Mouse (Mus musculus): ENCODE measurements at regions not wholly inside any gene's neighbourhood (a gene's known extent, or its start where the extent isn't known, plus 50 kb on each side); places are given as distances from the start of the nearest gene placed in this dataset.
"Not testable (repeated sequence)": the region's sequence is repeated elsewhere in the genome, so short reads cannot be mapped to it uniquely, and the experiment has no call there.

- not testable (repeated sequence) for H3K4me3 ChIP-seq; H3K4me2 ChIP-seq; H3K27ac ChIP-seq; H3K36me3 ChIP-seq; H3K27me3 ChIP-seq (replicated peaks); H3K9me3 ChIP-seq (replicated peaks); ATAC-seq; H3K9ac ChIP-seq; H3K4me1 ChIP-seq
- 68% methylated on average over 10 of the region's 10 CpGs for WGBS (ENCODE audit: insufficient replicate concordance)
Observed at GRCm38 (mm10) chrX:154717526-154717925, 138.4 kb upstream of the Samt2 start.

GRCm38 (mm10) chrX:154713641-154714255 lies 134.6 kb upstream of the Samt2 start:
- Histone ChIP-seq H3K9me3 (replicated peaks) (0 out of 2 replicates have a peak, but pooled peaks cover 7% of the 10 kb centered on the region), H3K4me3 (no peak overlapping the region), H3K9ac (no peak overlapping the region), H3K27me3 (replicated peaks) (no peaks in the 10 kb centered on the region), H3K4me2 (0 out of 2 replicates have a peak overlapping the region, but pooled peaks have one; percentile 8), H3K27ac (no peak overlapping the region), H3K36me3 (no peaks in the 10 kb centered on the region), H3K4me1 (no peaks in the 10 kb centered on the region)
- 41% methylated on average over 19 of the region's 27 CpGs for WGBS (ENCODE audit: insufficient replicate concordance)
- ATAC-seq: no peak

- ATAC-seq: not testable (repeated sequence)
- WGBS (ENCODE audit: insufficient replicate concordance): 83% methylated on average over 8 of the region's 8 CpGs
Observed at GRCm38 (mm10) chrX:154712576-154712975, 133.4 kb upstream of the Samt2 start.

GRCm38 (mm10) chrX:154670529-154670928 lies 91.4 kb upstream of the Samt2 start:
- not testable (repeated sequence) for H3K9me3 ChIP-seq (replicated peaks); H3K4me3 ChIP-seq; H3K4me2 ChIP-seq; H3K27me3 ChIP-seq (replicated peaks); H3K27ac ChIP-seq; ATAC-seq; H3K9ac ChIP-seq; H3K4me1 ChIP-seq; H3K36me3 ChIP-seq
- 90% methylated on average over 1 of the region's 2 CpGs for WGBS (ENCODE audit: insufficient replicate concordance)

More at GRCm38 (mm10) chrX:154712576-154712975, 133.4 kb upstream of the Samt2 start:
- not testable (repeated sequence) for H3K36me3 ChIP-seq; H3K4me2 ChIP-seq; H3K9ac ChIP-seq; H3K27ac ChIP-seq; H3K9me3 ChIP-seq (replicated peaks); H3K4me3 ChIP-seq; H3K27me3 ChIP-seq (replicated peaks); H3K4me1 ChIP-seq
